Mouse (Mus musculus): ENCODE results near the gene Fam189a2.

Gene Fam189a2

GRCm38 (mm10) chr19:23941422-23941949, 89.3 kb downstream of the Fam189a2 start:
- DNase-seq (ENCODE audit: low read depth, low spot score) = no peak

- DNase-seq (ENCODE audit: low read depth, low spot score) = no peak
Measured at GRCm38 (mm10) chr19:23930826-23931225, 100.0 kb downstream of the Fam189a2 start.

- no peak for DNase-seq (ENCODE audit: low read depth, low spot score)
Measured at GRCm38 (mm10) chr19:23925541-23925940, 105.3 kb downstream of the Fam189a2 start.

- DNase-seq (ENCODE audit: low read depth, low spot score) = no peak
Measured at GRCm38 (mm10) chr19:23924791-23925190, 106.0 kb downstream of the Fam189a2 start.

- DNase-seq (ENCODE audit: low read depth, low spot score) = no peak
Measured at GRCm38 (mm10) chr19:23924057-23924456, 106.8 kb downstream of the Fam189a2 start.
